Mouse (Mus musculus) right cerebral cortex, postnatal 25 days (tissue): ENCODE measurements at regions not wholly inside any gene's neighbourhood (a gene's known extent, or its start where the extent isn't known, plus 50 kb on each side); places are given as distances from the start of the nearest gene placed in this dataset.

ENCODE experiments used
- DNase-seq: peaks from one replicate; pipeline ENCODE4 v3.0.0; 2022

DNA sequence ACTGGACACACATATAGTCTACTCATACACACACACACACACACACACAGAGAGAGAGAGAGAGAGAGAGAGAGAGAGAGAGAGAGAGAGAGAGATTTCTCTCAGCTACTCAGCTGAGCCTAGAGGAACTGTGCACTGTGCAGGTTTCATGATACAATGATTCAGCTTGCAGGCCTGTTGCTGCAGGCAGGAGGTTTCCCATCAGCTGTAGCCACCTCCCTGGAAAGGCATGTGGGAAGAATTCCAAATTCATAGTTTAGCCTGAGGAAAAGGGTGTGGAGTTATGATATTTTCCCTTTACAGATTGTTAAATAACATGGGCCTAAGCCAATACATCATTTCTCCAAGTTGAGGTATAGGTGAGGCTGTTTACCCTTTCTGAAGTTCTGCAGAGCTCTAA lies 204.3 kb upstream of the A1bg start:
- no peak for DNase-seq

- DNase-seq, result no peak
These were observed 194.1 kb upstream of the A1bg start for GRCm38 (mm10) chr15:61116912-61117311.

DNA sequence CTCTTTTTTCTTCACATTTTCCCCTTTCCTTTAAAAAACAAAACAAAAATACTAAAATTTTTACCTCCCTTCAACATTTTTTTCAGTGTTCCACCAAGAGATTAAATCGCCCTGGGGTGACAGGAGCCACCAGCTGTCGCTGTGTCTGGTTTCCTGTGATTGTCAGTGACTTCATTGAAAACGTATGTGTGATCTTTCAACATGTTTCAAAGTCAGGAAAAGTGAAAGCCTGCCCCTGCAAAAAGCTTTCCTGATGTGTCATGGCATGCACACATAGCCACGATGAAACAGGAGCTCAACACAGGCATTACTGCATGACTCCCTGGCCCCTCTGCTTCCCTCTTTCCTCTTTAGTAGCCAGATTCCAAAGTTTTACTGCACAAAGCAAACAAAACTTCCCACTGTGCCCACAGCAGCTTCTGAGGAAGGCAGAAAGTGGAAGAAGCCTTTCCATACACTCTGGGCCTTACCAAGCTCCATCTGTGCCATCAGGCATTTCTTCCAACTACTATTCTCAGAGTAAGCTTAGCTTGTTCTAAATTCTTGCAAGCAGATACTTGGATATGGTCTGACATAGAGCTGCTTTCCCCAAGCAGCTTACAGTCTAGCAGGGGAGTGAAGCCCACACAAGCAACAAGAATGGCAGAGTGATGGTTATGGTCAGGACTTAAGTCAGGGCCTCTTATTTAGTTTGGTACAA lies 186.8 kb upstream of the A1bg start:
- DNase-seq, result no peak

GRCm38 (mm10) chr15:61108957-61109356 lies 186.1 kb upstream of the A1bg start:
- DNase-seq, result no peak

DNA sequence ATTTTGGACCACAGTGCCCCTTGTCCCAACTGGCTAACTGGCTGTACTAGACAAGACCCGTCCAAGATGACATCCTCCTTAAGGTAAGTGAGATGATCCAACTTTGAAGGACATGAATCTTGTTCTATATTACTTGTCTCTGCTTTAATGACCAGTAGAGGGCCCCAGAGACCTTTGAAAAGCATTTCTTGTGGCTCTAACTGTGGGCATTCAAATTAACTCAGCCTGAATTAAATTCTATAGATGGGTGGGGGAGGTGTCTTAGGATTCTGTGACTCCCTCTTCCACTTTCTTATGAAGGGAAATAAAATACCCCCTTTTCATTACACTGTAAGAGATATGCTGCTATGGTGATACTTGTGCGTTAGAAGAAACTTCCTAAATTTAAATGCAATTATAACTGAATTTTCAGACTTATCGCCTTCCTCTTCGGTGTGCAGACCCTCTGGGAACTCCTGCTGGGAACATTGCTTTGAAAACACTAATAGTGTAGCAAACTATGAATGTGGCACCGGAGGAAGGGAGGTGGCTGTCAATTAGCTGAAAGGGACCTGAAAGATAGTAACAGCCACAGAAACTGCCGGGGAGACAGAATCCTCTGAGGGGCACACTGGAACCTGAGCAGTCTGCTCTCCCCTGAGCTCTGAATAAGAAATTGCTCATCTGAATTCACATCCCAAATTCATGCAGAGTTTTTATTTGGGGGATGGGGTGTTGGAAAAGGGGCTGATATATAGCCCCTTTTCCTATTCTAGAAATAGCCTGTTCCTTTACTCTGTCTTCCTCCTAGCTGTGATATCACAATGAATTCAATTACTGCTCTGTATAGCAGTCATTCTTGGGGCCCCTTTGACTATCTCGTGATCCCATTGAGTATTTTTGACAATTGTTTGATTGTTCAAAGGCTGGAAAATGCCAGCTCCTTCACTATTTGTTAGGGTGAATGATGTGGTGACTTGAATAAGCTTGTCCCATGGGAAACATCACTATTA lies 179.9 kb upstream of the A1bg start:
- DNase-seq, result no peak

- no peak for DNase-seq
These were observed 178.0 kb upstream of the A1bg start for GRCm38 (mm10) chr15:61100807-61101206.

- DNase-seq, result no peak
These were observed 176.2 kb upstream of the A1bg start for GRCm38 (mm10) chr15:61098968-61099367.

- DNase-seq, result no peak
These were observed 175.7 kb upstream of the A1bg start for GRCm38 (mm10) chr15:61098519-61098918.

DNA sequence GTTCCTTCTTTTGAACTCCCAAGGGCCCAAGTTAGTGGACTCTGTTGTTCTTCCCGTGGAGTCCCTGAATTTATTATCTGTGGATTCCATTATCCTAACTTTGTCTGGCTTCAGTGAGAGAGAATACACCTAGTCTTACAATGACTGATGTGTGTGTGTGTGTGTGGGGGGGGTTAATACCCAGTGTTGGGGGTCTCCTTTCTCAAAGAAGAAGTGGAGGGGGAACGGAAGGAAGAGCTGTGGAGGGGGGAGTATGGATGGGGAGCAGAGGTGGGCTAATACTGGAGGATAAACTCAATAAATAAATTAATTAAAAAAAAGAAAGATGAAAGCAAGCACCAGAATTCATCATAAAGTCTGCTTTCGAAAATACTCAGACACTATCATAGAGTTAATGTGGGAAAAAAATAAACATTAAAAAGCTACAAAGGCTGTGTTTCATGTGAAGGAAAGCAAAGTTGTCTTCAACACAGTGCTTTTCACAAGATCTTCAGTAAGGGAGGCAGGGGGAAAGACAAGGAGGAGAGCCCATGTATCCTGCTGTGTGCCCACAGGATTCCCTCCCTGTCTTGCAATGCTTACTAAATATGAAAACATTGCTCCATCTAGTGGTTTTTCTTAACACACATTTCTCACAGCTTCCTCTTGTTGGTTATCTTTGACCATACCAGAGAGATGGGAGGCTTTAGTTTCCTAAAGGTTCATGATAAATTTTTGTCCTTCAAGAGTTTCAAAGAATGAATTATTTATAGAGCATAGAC lies 173.4 kb upstream of the A1bg start:
- no peak for DNase-seq

GRCm38 (mm10) chr15:61055017-61055609 lies 132.3 kb upstream of the A1bg start:
- DNase-seq, result no peak

- no peak for DNase-seq
These were observed 128.6 kb upstream of the A1bg start for GRCm38 (mm10) chr15:61051363-61051762.

- DNase-seq, result no peak
These were observed 86.7 kb upstream of the A1bg start for GRCm38 (mm10) chr15:61009509-61009908.

GRCm38 (mm10) chr15:61007461-61008059 lies 84.7 kb upstream of the A1bg start:
- DNase-seq, result no peak

- DNase-seq, result no peak
These were observed 83.8 kb upstream of the A1bg start for GRCm38 (mm10) chr15:61006608-61007007.

DNA sequence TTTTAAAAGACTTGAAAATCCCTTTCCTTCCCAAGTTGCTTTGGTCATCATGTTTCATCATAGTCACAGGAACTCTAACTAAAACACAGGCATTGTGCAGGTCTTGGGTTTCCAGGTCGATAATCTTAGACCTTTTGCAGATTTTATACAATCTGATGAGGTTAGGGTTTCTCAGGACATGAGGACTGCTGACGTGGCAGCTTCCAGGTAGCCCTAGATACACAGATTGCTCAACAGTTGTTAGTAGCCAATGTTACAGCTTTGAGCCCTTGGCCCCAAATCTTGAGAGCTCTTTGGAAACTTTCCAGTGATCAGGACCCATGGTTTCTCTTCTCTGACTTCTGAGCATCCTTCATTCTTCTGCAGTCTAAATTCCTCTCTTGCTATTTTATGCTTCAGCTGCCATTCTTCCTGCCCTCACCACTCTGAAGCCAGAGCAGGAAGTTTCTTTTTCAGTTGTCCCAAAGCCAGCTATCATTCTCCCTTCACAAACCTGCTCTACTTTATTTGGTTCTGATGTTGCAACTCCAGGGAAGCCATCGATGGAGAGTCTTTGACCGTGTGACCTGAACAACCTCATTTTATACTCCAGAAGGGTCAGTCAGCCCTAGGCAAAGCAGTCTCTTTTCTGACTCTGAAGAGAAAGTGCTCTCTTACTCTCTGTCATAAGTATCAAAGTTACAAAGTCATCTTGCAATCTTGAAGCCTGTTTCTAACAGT lies 71.3 kb upstream of the A1bg start:
- no peak for DNase-seq

GRCm38 (mm10) chr15:60993394-60993793 lies 70.6 kb upstream of the A1bg start:
- DNase-seq, result no peak

- DNase-seq, result no peak
These were observed 59.8 kb upstream of the A1bg start for GRCm38 (mm10) chr15:60982576-60982975.
